Mouse (Mus musculus) stomach, adult 2 months (tissue): ENCODE data around the gene Grin3b. TPM values are rescaled to one million over a fixed set of nuclear protein-coding genes. Genes with fewer than 3 reads are reported as not detected.

ENCODE experiments used
- polyA plus RNA-seq: library from polyadenylated mRNA; depleted of rRNA; stranded (reverse); fragments of >200 nt; gene quantifications from 2 replicates; pipeline ENCODE4 v1.2.3, GENCODE M21; 2012; rRNA removed

Gene Grin3b
- 0.12 TPM in 1 of 2 replicates, not detected in the other for polyA plus RNA-seq

GRCm38 (mm10) chr10:79970415-79971182, at the start of gene Grin3b:
Grin3b (plus strand) TSS chr10:79970715.

GRCm38 (mm10) chr10:79920958-79921535, 49.5 kb upstream of the Grin3b start, which contains the start of gene R3hdm4:
R3hdm4 (minus strand) TSS chr10:79921208.

DNA sequence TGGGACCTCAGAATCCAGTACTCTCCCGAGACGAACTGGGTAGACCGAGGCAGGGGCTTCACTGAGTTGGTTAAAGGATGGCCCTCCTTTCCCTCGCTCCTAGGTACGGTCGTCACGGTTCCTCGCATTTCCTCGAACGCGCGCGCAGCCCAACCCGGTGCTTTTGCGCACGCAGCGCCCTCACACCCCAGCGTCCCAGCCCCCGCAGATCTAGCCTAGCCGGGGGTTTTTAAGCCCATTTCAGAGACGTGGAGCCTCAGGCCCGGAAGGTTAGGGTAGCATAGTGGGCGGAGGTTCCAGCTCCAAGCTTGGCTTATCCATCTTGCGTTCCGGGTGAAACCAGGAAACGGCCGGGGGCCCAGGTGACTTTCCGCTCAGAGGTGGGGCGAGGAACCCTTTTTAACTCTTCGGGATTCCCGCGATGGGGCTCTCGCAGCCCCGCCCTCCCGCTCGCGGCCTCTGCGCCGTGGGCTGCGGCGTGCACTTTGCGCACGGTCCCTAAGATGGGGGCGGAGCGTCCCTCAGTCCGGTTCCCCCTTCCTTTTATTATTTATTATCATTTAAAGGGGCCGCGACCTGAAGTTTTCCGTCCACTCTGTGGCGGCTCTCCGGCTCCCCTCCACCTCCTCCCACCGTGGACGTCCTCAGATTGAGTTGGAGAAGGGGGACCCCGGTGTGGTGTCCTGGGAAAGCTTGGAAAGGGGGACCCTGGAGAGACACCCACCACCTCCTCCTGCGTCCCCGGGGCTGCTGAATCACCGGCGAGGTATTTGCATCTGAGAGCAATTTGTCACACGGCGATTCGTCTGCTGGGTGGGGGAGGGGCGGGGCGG, 43.8 kb upstream of the Grin3b start, which contains the start of gene Arid3a:
Gene Arid3a (plus strand): TSS at position 553 of the 833 bp plus-strand sequence.

DNA sequence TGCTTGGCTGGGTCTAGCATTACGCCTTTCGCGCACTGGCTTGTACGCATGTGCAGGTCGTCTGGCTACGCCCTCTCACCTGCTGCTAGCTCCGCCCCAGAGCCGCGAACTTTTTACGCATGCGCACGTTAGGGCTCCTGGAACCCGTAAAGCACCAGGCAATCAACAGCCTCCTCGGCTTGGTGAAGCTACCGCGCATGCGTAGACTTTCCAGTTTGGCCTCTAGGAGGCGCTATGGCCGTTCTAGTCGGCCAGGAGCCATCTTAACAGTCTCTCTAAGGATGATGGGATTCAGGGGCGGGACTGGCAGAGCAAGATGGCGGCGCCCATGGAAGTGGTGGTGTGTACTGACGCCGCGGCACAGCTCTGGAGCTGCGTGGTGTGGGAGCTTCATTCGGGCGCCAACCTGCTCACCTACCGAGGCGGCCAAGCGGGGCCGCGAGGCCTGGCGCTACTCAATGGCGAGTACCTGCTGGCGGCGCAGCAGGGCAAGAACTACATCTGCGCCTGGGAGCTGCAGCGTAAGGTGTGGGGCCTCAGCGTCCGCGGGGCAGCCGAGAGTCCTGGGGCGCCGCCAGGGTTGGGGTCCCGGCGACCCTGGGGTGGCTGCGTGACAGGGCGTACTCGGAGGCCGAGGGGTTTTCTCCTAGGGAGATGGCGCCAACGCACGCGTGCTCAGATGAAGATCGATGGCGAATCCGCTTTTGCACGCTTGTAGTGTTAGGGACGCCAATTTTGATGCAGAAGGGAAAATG, 10.5 kb upstream of the Grin3b start, which contains the start of gene Wdr18:
Gene Wdr18 (plus strand): TSS at position 306 of the 755 bp plus-strand sequence.

DNA sequence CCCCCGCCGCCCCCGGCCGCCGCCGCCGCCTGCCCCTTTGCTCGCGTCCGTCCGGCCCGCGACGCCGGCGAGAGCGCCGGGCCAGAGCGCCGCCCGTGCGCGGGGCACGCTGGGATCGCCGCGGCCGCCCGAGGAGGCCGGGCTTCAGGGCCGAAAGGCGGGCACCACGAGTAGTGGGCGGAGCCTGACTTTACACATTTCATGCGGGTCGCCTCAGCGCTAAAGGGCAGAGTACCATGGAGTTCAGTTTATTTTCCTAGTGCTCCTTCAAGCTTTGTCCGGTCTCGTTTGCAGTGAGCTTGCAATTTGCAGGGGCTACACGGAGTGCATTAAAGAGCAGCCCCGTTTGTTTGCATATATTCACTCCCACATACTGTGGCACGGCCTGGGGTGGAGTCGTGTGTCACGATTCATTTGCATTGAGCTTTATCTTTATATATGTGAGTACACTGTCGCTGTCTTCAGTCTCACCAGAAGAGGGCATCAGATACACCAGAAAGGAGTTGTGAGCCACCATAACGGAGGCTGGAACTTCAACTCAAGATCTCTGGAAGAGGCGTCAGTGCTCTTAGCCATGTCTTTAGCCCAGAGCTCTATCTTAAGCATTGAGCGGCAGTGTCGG, 13.8 kb downstream of the Grin3b start, which contains the start of gene Tmem259:
Gene Tmem259 (minus strand): TSS at position 136 of the 622 bp plus-strand sequence.

DNA sequence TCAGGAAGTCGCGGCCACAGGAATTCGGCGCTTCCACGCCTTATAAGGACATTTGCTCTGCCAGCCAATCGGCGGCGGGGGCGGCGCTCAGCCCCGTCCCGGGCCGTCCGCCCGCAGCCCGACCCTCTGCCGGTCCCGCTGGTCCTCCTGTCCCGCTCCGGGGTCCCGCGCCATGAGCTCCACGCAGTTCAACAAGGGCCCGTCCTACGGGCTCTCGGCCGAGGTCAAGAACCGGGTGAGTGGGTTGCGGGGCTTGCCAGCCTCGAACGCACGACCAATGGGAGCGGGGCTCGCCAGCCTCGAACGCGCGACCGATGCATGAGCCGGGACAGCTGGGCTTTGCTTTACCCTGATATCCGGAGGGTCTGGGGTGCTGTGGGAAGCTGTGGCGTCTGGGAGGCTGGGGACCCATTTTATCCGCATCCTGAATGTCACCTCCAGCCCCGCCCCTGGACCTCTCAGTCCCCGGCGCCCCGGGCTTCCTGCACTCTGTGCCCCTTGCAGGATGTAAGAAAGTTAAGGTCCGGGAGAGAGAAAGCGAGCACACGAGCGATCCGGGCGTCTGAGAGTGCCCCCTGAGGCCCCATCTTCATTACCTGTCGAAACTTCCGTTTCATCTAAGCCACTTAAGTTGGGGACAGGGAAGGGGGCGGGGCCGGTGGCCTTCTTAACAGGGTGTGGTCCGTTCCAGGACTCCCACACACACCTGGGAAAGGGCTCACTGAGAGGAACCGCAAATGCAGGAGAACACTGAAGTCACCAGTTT, 18.2 kb downstream of the Grin3b start, which contains the start of gene Cnn2:
Gene Cnn2 (plus strand): TSS at position 79 of the 766 bp plus-strand sequence.

GRCm38 (mm10) chr10:79996272-79997033, 25.9 kb downstream of the Grin3b start, which contains the start of gene Abca7:
Abca7 (plus strand) TSS chr10:79996494.

GRCm38 (mm10) chr10:80016511-80016910, 46.0 kb downstream of the Grin3b start, which contains the start of gene Arhgap45:
Arhgap45 (plus strand) TSS chr10:80016653.

Other genes starting within 250 kb of the Grin3b start
- gene Polrmt, start 224.1 kb upstream of the Grin3b start, polyA plus RNA-seq, result 31.4 and 34.4 TPM in 2 replicates
- gene Fgf22, start 215.6 kb upstream of the Grin3b start, polyA plus RNA-seq, result 1.4 and 3.3 TPM in 2 replicates
- gene Rnf126, start 203.8 kb upstream of the Grin3b start, polyA plus RNA-seq, result 95.5 and 175 TPM in 2 replicates
- gene Fstl3, start 193.4 kb upstream of the Grin3b start, polyA plus RNA-seq, result 20.3 and 35.5 TPM in 2 replicates
- 0.06 TPM in 1 of 2 replicates, not detected in the other for gene Prss57, start 179.8 kb upstream of the Grin3b start, polyA plus RNA-seq
- gene Palm, start 177.1 kb upstream of the Grin3b start, polyA plus RNA-seq, result 22.1 and 34.0 TPM in 2 replicates
- gene Misp, start 149.7 kb upstream of the Grin3b start, polyA plus RNA-seq, result 27.0 and 27.4 TPM in 2 replicates
- gene Ptbp1, start 116.3 kb upstream of the Grin3b start, polyA plus RNA-seq, result 94.3 and 115 TPM in 2 replicates
- gene Prtn3, start 96.2 kb upstream of the Grin3b start, polyA plus RNA-seq, result 0.53 and 0.74 TPM in 2 replicates
- 1.6 and 2.0 TPM in 2 replicates for gene Plppr3, start 96.1 kb upstream of the Grin3b start, polyA plus RNA-seq
- gene Elane, start 84.5 kb upstream of the Grin3b start, polyA plus RNA-seq, result 0.06 TPM in 1 of 2 replicates, not detected in the other
- 72.2 and 178 TPM in 2 replicates for gene Cfd, start 79.9 kb upstream of the Grin3b start, polyA plus RNA-seq
- gene Med16, start 61.8 kb upstream of the Grin3b start, polyA plus RNA-seq, result 32.6 and 42.6 TPM in 2 replicates
- not detected in 2 replicates for gene Gm26602, start 59.9 kb upstream of the Grin3b start, polyA plus RNA-seq
- gene Kiss1r, start 53.7 kb upstream of the Grin3b start, polyA plus RNA-seq, result 7.4 and 9.7 TPM in 2 replicates
- 255 and 260 TPM in 2 replicates for gene R3hdm4, start 49.5 kb upstream of the Grin3b start, polyA plus RNA-seq
- 7.4 and 10.0 TPM in 2 replicates for gene Arid3a, start 43.7 kb upstream of the Grin3b start, polyA plus RNA-seq
- gene Wdr18, start 10.6 kb upstream of the Grin3b start, polyA plus RNA-seq, result 24.7 and 30.0 TPM in 2 replicates
- 256 and 400 TPM in 2 replicates for gene Tmem259, start 13.6 kb downstream of the Grin3b start, polyA plus RNA-seq
- 68.4 and 74.9 TPM in 2 replicates for gene Cnn2, start 17.9 kb downstream of the Grin3b start, polyA plus RNA-seq
- gene Abca7, start 25.8 kb downstream of the Grin3b start, polyA plus RNA-seq, result 14.0 and 17.3 TPM in 2 replicates
- gene Arhgap45, start 45.9 kb downstream of the Grin3b start, polyA plus RNA-seq, result 6.0 and 9.1 TPM in 2 replicates
- gene Polr2e, start 69.1 kb downstream of the Grin3b start, polyA plus RNA-seq, result 51.4 and 57.1 TPM in 2 replicates
- 404 and 629 TPM in 2 replicates for gene Gpx4, start 76.5 kb downstream of the Grin3b start, polyA plus RNA-seq
- gene Sbno2, start 134.9 kb downstream of the Grin3b start, polyA plus RNA-seq, result 25.7 and 25.9 TPM in 2 replicates
- 89.6 and 104 TPM in 2 replicates for gene Stk11, start 145.1 kb downstream of the Grin3b start, polyA plus RNA-seq
- gene Atp5d, start 167.9 kb downstream of the Grin3b start, polyA plus RNA-seq, result 2,554 and 5,321 TPM in 2 replicates
- gene Cbarp, start 170.1 kb downstream of the Grin3b start, polyA plus RNA-seq, result 18.7 and 25.0 TPM in 2 replicates
- 112 and 128 TPM in 2 replicates for gene Midn, start 177.6 kb downstream of the Grin3b start, polyA plus RNA-seq
- gene Cirbp, start 195.3 kb downstream of the Grin3b start, polyA plus RNA-seq, result 45.7 and 52.7 TPM in 2 replicates
- gene 1600002K03Rik, start 202.2 kb downstream of the Grin3b start, polyA plus RNA-seq, result 10.9 TPM in 2 replicates
- gene Efna2, start 208.8 kb downstream of the Grin3b start, polyA plus RNA-seq, result 4.5 and 6.8 TPM in 2 replicates